Mouse (Mus musculus) cerebellum, adult 8-10 months (tissue): ENCODE measurements around the gene Olfr195.
"Not testable (repeated sequence)": the region's sequence is repeated elsewhere in the genome, so short reads cannot be mapped to it uniquely, and the experiment has no call there.

Source experiments
- DNase-seq: peaks from one replicate; pipeline ENCODE4 v3.0.0; 2022

The Olfr195 gene

GRCm38 (mm10) chr16:59146746-59147145, at the start of gene Olfr195:
TSS of gene Olfr195 (plus strand) at chr16:59147046.
- DNase-seq = no peak

DNA sequence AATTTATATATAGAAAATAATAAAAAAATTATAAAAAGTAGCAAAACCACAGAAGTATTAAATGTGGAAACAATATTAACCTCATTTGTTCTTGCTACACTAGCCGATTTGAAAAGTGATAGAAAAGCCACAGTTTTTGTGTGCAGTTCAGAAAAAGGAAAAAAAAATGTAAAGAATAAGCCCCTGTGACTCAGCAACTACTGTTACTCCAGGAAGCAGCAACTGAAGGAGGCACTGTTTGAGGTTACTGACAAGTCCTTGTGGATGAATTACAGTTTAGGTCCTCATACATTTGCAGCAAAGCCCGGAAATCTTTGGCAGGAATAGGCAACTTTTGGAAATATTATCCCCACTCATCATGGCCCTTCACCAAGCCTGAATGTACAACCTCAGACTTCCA, 41.5 kb upstream of the Olfr195 start:
- DNase-seq = no peak

DNA sequence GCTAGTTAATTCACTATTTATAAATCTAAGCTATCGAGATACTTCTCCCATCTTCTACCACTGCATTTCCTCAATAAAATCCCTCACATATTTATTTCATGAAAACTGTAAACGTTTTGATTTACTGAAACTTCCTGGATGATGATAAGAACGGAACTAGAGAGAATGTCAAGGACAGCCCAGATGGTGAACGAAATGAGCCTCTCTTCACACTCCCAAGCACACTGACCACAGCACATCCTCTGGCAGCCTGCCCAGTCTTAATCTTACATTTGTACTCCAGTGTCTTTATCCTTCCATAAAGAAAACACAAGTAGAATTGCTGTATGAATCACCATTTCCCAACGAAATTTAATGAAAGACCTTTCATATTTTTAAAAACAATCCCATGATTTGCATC, 38.3 kb upstream of the Olfr195 start:
- DNase-seq = not testable (repeated sequence)

GRCm38 (mm10) chr16:59111781-59112180, 35.1 kb upstream of the Olfr195 start, which contains the start of gene Olfr193:
TSS of gene Olfr193 (minus strand) at chr16:59111881.
- no peak for DNase-seq

DNA sequence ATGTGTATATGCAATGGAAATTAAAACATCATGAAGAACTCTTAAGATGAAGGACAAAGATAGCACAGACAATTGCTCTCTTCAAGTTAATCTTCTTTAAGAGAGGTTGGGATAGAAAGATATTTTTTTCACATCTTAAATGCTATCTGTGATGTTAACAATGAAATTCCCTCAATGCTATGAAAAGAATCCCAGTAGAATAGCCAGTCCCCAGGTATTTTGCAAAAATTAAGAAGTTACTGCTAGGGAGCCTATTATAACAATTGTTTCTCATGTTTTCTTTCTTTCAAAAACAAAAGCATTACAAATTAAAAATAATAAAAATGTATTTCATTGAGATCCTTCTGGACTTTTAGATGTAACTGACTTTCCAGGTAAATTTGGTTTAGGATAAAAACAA, 25.9 kb upstream of the Olfr195 start, which contains the start of gene Olfr194:
Olfr194 (minus strand) TSS at position 101 of the 400 bp plus-strand sequence.
- DNase-seq = no peak

DNA sequence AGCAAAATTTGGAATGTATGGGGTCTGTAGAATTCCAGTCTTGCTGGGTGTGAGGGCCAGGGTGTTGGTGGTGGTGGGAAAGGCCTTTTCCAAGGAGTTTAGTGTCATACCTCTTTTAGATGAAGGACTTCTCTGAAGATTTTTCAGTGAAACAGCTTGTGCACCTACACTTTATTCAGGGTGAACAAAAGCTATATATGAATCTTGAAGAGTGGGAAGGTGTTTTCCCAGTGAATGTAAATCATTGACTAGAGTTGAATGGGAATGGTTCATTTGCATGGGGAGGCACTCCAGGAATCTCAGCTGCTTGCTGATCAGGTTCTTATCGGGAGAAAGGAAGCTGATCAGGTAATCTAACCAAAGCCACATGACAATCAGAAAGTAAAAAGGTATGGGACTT, 16.1 kb upstream of the Olfr195 start:
- DNase-seq = no peak

DNA sequence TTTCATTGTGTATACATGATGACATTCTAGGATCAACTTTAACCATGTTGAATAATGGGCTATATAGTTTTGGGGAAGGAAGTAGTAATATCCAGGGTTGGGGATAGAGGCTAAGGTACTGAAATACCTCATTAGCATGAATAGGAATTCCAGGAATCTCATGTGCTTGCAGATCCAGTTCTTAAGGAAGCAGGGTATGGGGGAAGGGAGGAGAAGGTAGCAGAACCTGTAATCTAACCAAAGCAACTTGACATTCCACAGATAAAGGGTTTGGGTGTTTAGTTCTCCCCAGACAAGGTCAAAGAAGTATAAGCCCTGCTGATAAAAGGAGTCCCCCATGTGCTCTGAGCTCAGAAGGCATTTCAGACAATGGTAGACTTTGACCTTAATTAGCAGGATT, 5.7 kb upstream of the Olfr195 start:
- DNase-seq = no peak

- DNase-seq = no peak
Measured at GRCm38 (mm10) chr16:59151996-59152395, 5.2 kb downstream of the Olfr195 start.

- DNase-seq = no peak
Measured at GRCm38 (mm10) chr16:59170354-59170753, 23.5 kb downstream of the Olfr195 start, which contains the start of gene Olfr196. TSS of gene Olfr196 (minus strand) at chr16:59170454.
